ENCODE assay signal across 8 mouse cellular contexts in the genomic region with DNA sequence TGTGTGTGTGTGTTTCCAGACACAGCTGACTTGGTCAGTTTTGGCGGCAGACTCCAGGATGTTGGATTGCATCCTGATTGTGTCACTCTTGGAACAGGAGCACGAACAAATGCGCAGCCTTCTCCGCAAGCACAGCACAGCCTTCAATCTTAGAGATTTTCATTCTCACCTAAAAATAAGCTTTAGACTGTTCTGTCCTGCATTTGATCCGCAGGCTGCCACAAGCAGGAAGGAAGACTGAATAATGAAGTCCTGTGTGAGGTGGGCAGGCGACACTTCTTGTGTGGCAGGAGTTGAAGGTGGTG. TPM values are rescaled to one million over a fixed set of nuclear protein-coding genes. Genes with fewer than 3 reads are reported as not detected.
DNase-seq lines count a peak whose midpoint lies in the region; TF ChIP-seq lines count a peak whose summit lies in the region.
"Had no signal": no experiment of that assay in that cellular context is flagged by ENCODE, and none has a peak within 500 bp of the region (broad histone marks: within the 10 kb centered on the region; RNA-seq: fewer than 3 reads in every experiment).

No protein-coding gene starts in this region.

- peak in 1 of 2 experiments; percentile 53 for DNase-seq in left cerebral cortex, adult 2 months (ENCODE audit: extremely low spot score in 1 of 2, low spot score in 2 of 2)
- DNase-seq in left cerebral cortex, adult 11 months (ENCODE audit: low spot score) = no peak
- DNase-seq in cerebellum, postnatal 10 days = peak; percentile 78 to 80
- DNase-seq in heart, adult 9 months (ENCODE audit: low spot score in 2 of 2) = peak; percentile 48 to 82
- peak; percentile 84 for DNase-seq in lung, postnatal 10 days
- no peak for DNase-seq in testis, postnatal 10 days (ENCODE audit: low spot score)
- DNase-seq in yolk sac, embryonic 10.5 days (ENCODE audit: low spot score) = no peak

- intact Hi-C loops in left cerebral cortex, adult 2 months (cut with DNase I) = no loop called here

- no peak for TF ChIP-seq CTCF in left cerebral cortex, adult 2 months (IDR thresholded peaks at IDR 0.05)

- H3K27ac ChIP-seq in left cerebral cortex, adult 2 months = peak overlapping the region; percentile 99
- H3K27ac ChIP-seq: hindbrain, embryonic 15.5 days had no signal

- no peak overlapping the region for H3K4me3 ChIP-seq in left cerebral cortex, adult 2 months
- H3K4me3 ChIP-seq: hindbrain, embryonic 15.5 days had no signal

RNA-seq across cellular contexts. Expression of a gene that starts 10.1 kb away (rescaled TPM):
- total RNA-seq in left cerebral cortex, adult 2 months (2021) = 100 to 1,000 TPM; 304 to 314 TPM

RNA-seq across cellular contexts. Expression of a gene that starts 38.0 kb away (rescaled TPM):
- total RNA-seq in left cerebral cortex, adult 2 months (2021) = 100 to 1,000 TPM; 127 to 131 TPM

RNA-seq across cellular contexts. Expression of a gene that starts 49.1 kb away (rescaled TPM):
- total RNA-seq in left cerebral cortex, adult 2 months (2021) = 10 to 100 TPM; 68.8 to 83.8 TPM

RNA-seq across cellular contexts. Expression of a gene that starts 49.2 kb away (rescaled TPM):
- total RNA-seq in left cerebral cortex, adult 2 months (2021) = 1 to 10 TPM; 1.8 to 2.2 TPM

RNA-seq across cellular contexts. Expression of a gene that starts 58.9 kb away (rescaled TPM):
- under 1 TPM in 1 of 2 experiments, not detected in 1; 0.84 TPM for total RNA-seq in left cerebral cortex, adult 2 months (2021)

Comparison
In these comparisons a context has a peak if more than half of its experiments do, and no peak if none do; other contexts are left out.
1. DNase-seq: peak in cerebellum, postnatal 10 days (2 of 2), heart, adult 9 months (2 of 2) and lung, postnatal 10 days (single experiment); none in left cerebral cortex, adult 11 months (single experiment), testis, postnatal 10 days (single experiment) and yolk sac, embryonic 10.5 days (single experiment).